Mouse (Mus musculus): ENCODE results near the gene Ace2. TPM values are rescaled to one million over a fixed set of nuclear protein-coding genes. Genes with fewer than 3 reads are reported as not detected.

The Ace2 gene
- polyA plus RNA-seq, 1 experiment from 2014 or later: 0.08 TPM

GRCm38 (mm10) chrX:164113744-164114143 is 25.4 kb upstream of the Ace2 start:
- ATAC-seq (ENCODE audit: low FRiP score, low TSS enrichment): no peak
- H3K9ac ChIP-seq (replicated peaks; ENCODE audit: low read length): no peak overlapping the region
- 92% methylated on average over 6 of the region's 6 CpGs for WGBS

GRCm38 (mm10) chrX:164123942-164124341 is 15.2 kb upstream of the Ace2 start:
- 90% methylated on average over 3 of the region's 3 CpGs for WGBS
- no peaks in the 10 kb centered on the region for H3K27me3 ChIP-seq (ENCODE audit: control insufficient read depth, insufficient read depth, low read length)
- H3K4me3 ChIP-seq (replicated peaks; ENCODE audit: low read depth, low read length): no peak overlapping the region
- no peak overlapping the region for H3K9ac ChIP-seq (replicated peaks; ENCODE audit: low read length)
- no peaks in the 10 kb centered on the region for H3K9me3 ChIP-seq (ENCODE audit: control insufficient read depth, low read length)
- H3K27ac ChIP-seq (replicated peaks; ENCODE audit: low read depth, low read length): no peak overlapping the region
- DNase-seq (no peak), ATAC-seq (ENCODE audit: low FRiP score, low TSS enrichment) (no peak)
- H3K36me3 ChIP-seq (ENCODE audit: control insufficient read depth, insufficient read depth, low read length): no peaks in the 10 kb centered on the region
- no peaks in the 10 kb centered on the region for H3K4me1 ChIP-seq (ENCODE audit: control insufficient read depth, insufficient read depth, low read length)
- H3K4me2 ChIP-seq (ENCODE audit: low read length): no peak overlapping the region

More at GRCm38 (mm10) chrX:164113744-164114143, 25.4 kb upstream of the Ace2 start:
- no peaks in the 10 kb centered on the region for H3K36me3 ChIP-seq (ENCODE audit: control insufficient read depth, insufficient read depth, low read length)
- H3K9me3 ChIP-seq (ENCODE audit: control insufficient read depth, low read length): no peaks in the 10 kb centered on the region
- no peak overlapping the region for H3K27ac ChIP-seq (replicated peaks; ENCODE audit: low read depth, low read length)
- H3K27me3 ChIP-seq (ENCODE audit: control insufficient read depth, insufficient read depth, low read length): no peaks in the 10 kb centered on the region
- DNase-seq: no peak
- H3K4me1 ChIP-seq (ENCODE audit: control insufficient read depth, insufficient read depth, low read length): no peaks in the 10 kb centered on the region
- H3K4me3 ChIP-seq (replicated peaks; ENCODE audit: low read depth, low read length): no peak overlapping the region
- no peak overlapping the region for H3K4me2 ChIP-seq (ENCODE audit: low read length)

GRCm38 (mm10) chrX:164133531-164133930 is 5.6 kb upstream of the Ace2 start:
- Histone ChIP-seq H3K27ac (replicated peaks; ENCODE audit: low read depth, low read length) (no peak overlapping the region), H3K9me3 (ENCODE audit: control insufficient read depth, low read length) (no peaks in the 10 kb centered on the region), H3K4me3 (replicated peaks; ENCODE audit: low read depth, low read length) (no peak overlapping the region), H3K27me3 (ENCODE audit: control insufficient read depth, insufficient read depth, low read length) (no peaks in the 10 kb centered on the region), H3K9ac (replicated peaks; ENCODE audit: low read length) (no peak overlapping the region), H3K4me2 (ENCODE audit: low read length) (no peak overlapping the region), H3K36me3 (ENCODE audit: control insufficient read depth, insufficient read depth, low read length) (no peaks in the 10 kb centered on the region), H3K4me1 (ENCODE audit: control insufficient read depth, insufficient read depth, low read length) (no peaks in the 10 kb centered on the region)
- ATAC-seq (ENCODE audit: low FRiP score, low TSS enrichment) (no peak), DNase-seq (no peak)
- 95% methylated on average over 3 of the region's 3 CpGs for WGBS

DNA sequence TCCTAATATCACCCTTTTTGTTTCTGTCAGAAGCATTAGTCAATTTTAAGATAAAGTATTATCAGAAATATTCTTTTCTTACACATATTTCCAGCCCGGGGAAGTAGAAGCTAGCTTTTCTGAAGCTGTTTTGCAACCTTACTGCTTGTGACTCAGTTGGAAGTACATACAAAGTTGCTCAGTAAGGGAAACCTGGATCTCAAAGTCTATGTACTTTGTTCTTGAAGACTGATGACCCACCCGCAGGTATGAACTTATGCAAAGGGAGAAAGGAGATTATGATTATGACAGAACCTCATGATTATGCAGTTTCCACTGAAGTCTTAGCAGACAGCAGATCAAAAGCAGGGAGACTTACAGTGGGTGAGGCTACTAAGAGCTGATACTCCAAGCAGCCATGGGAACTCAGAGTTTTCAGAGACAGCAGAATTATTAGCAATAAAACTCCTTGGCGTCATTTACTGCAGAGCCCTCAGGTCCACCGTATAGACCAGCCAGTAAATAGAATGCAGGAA is 3.8 kb upstream of the Ace2 start:
- H3K4me3 ChIP-seq (replicated peaks; ENCODE audit: low read depth, low read length): no peak overlapping the region
- no peak overlapping the region for H3K4me2 ChIP-seq (ENCODE audit: low read length)
- DNase-seq: no peak
- H3K9me3 ChIP-seq (ENCODE audit: control insufficient read depth, low read length): no peaks in the 10 kb centered on the region
- H3K36me3 ChIP-seq (ENCODE audit: control insufficient read depth, insufficient read depth, low read length): no peaks in the 10 kb centered on the region
- ATAC-seq (ENCODE audit: low FRiP score, low TSS enrichment): no peak
- 88% methylated on average over 4 of the region's 4 CpGs for WGBS
- no peak overlapping the region for H3K27ac ChIP-seq (replicated peaks; ENCODE audit: low read depth, low read length)
- no peaks in the 10 kb centered on the region for H3K4me1 ChIP-seq (ENCODE audit: control insufficient read depth, insufficient read depth, low read length)
- H3K27me3 ChIP-seq (ENCODE audit: control insufficient read depth, insufficient read depth, low read length): no peaks in the 10 kb centered on the region
- no peak overlapping the region for H3K9ac ChIP-seq (replicated peaks; ENCODE audit: low read length)

DNA sequence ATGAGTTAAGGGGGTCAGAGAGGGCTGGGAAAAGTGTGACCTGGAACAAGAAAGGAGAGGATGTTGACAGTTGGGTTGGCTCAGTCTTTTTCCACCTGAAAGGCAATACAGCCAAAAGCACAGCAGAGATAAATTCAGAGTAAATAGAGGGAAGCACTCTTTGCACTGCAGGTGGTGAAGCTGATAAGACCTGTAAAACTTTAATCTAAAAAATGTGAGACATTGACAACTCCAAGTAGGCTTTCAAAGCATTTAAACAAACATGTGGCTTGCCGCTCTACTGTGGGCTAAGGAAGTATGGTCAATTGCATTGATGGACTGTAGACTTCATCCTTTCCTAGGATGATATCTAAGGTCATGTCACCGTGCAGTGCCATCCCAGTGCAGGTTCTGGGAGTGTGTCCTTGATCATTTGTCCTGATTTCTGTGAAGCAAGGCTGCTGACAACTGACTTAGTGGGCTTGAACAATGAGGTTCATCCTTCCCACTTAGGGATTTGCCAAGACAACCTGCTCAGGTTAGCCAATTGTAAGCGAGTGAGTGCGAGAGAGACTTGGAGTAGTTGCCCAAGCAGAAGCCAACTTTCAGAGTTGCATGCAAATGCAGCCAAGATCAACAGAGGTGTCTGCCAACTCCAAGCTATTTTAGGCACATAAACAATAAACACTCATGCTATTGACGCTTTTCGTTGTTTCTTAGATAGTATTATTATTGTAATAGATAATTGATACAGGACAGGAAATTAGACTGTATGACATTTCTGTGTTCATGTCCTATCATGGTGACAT is 6.5 kb downstream of the Ace2 start:
- 93% methylated on average over 6 of the region's 6 CpGs for WGBS
- Histone ChIP-seq H3K9ac (replicated peaks; ENCODE audit: low read length) (no peak overlapping the region), H3K4me2 (ENCODE audit: low read length) (no peak overlapping the region), H3K36me3 (ENCODE audit: control insufficient read depth, insufficient read depth, low read length) (no peaks in the 10 kb centered on the region), H3K4me3 (replicated peaks; ENCODE audit: low read depth, low read length) (no peak overlapping the region), H3K9me3 (ENCODE audit: control insufficient read depth, low read length) (no peaks in the 10 kb centered on the region), H3K4me1 (ENCODE audit: control insufficient read depth, insufficient read depth, low read length) (no peaks in the 10 kb centered on the region), H3K27me3 (ENCODE audit: control insufficient read depth, insufficient read depth, low read length) (no peaks in the 10 kb centered on the region), H3K27ac (replicated peaks; ENCODE audit: low read depth, low read length) (no peak overlapping the region)
- DNase-seq: no peak
- no peak for ATAC-seq (ENCODE audit: low FRiP score, low TSS enrichment)

DNA sequence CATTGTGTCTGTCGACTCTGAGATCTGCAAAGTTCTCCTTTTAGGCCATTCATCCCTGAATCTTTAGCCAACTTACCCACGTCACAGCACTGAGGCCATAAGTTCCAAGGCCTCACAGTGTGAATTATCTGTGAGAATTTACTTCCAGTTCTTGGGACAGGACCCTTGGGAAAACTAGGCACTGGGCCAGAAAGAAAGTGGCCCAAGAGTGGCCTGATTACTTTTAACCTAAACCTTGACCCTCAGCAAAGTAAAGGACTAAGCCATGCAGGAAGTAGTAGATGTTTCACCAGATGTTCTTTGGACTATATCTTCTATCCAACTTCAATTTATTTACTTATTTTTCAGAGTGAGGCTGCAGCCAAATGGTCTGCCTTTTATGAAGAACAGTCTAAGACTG is 13.6 kb downstream of the Ace2 start:
- WGBS: 73% methylated on average over 2 of the region's 2 CpGs
- H3K27ac ChIP-seq (replicated peaks; ENCODE audit: low read depth, low read length): no peak overlapping the region

DNA sequence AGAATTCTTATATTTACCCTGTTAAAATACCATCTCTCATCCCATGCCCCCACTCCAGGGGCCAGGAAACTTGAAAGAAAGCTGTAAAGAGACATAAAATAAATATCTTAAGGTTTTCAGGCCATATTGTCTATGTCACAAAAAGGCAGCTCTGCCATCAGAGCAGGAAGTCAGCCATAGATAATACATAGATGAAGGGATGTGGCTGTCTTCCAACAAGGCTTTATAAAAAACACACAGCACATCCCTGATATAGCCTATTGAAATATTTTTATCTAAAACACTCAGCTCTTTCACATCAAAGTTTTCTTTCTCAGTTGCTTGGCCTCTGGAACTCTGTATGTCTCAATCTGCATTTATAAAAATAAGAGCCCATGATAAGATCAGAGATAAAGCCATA is 14.5 kb downstream of the Ace2 start:
- no peak overlapping the region for H3K27ac ChIP-seq (replicated peaks; ENCODE audit: low read depth, low read length)
- H3K27me3 ChIP-seq (ENCODE audit: control insufficient read depth, insufficient read depth, low read length): no peaks in the 10 kb centered on the region
- H3K4me1 ChIP-seq (ENCODE audit: control insufficient read depth, insufficient read depth, low read length): no peaks in the 10 kb centered on the region
- no peak overlapping the region for H3K4me2 ChIP-seq (ENCODE audit: low read length)
- DNase-seq (no peak), ATAC-seq (ENCODE audit: low FRiP score, low TSS enrichment) (no peak)
- H3K9ac ChIP-seq (replicated peaks; ENCODE audit: low read length): no peak overlapping the region
- H3K4me3 ChIP-seq (replicated peaks; ENCODE audit: low read depth, low read length): no peak overlapping the region
- H3K36me3 ChIP-seq (ENCODE audit: control insufficient read depth, insufficient read depth, low read length): no peaks in the 10 kb centered on the region
- no peaks in the 10 kb centered on the region for H3K9me3 ChIP-seq (ENCODE audit: control insufficient read depth, low read length)

More for the DNA sequence above, 13.6 kb downstream of the Ace2 start:
- H3K27me3 ChIP-seq (ENCODE audit: control insufficient read depth, insufficient read depth, low read length): no peaks in the 10 kb centered on the region
- H3K4me1 ChIP-seq (ENCODE audit: control insufficient read depth, insufficient read depth, low read length): no peaks in the 10 kb centered on the region
- no peaks in the 10 kb centered on the region for H3K36me3 ChIP-seq (ENCODE audit: control insufficient read depth, insufficient read depth, low read length)
- no peak overlapping the region for H3K4me2 ChIP-seq (ENCODE audit: low read length)
- no peak overlapping the region for H3K9ac ChIP-seq (replicated peaks; ENCODE audit: low read length)
- H3K9me3 ChIP-seq (ENCODE audit: control insufficient read depth, low read length): no peaks in the 10 kb centered on the region
- H3K4me3 ChIP-seq (replicated peaks; ENCODE audit: low read depth, low read length): no peak overlapping the region
- ATAC-seq (ENCODE audit: low FRiP score, low TSS enrichment) (no peak), DNase-seq (no peak)

DNA sequence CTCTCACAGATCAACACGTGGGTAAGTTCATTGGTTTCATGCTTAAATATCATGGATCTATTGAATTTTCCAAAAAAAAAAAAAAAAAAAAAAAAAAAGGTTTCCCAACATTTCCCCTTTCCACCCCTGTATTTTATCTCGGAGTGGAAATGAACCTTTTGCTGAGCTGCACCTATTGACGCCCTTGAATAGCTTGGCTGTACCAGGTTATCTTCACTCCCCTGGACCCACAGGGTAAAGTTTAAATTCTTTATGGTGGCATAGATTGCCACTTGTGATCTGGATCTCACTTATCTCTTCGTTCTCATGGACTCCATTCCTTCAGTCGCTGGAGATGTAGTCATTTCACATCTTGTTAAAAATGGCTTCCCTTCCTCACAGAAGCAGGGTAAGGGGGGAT is 15.5 kb downstream of the Ace2 start:
- DNase-seq (no peak), ATAC-seq (ENCODE audit: low FRiP score, low TSS enrichment) (no peak)
- Histone ChIP-seq H3K4me3 (replicated peaks; ENCODE audit: low read depth, low read length) (no peak overlapping the region), H3K9ac (replicated peaks; ENCODE audit: low read length) (no peak overlapping the region), H3K4me2 (ENCODE audit: low read length) (no peak overlapping the region), H3K36me3 (ENCODE audit: control insufficient read depth, insufficient read depth, low read length) (no peaks in the 10 kb centered on the region), H3K27me3 (ENCODE audit: control insufficient read depth, insufficient read depth, low read length) (no peaks in the 10 kb centered on the region), H3K27ac (replicated peaks; ENCODE audit: low read depth, low read length) (no peak overlapping the region), H3K9me3 (ENCODE audit: control insufficient read depth, low read length) (no peaks in the 10 kb centered on the region), H3K4me1 (ENCODE audit: control insufficient read depth, insufficient read depth, low read length) (no peaks in the 10 kb centered on the region)
- WGBS: 79% methylated on average over 5 of the region's 5 CpGs

DNA sequence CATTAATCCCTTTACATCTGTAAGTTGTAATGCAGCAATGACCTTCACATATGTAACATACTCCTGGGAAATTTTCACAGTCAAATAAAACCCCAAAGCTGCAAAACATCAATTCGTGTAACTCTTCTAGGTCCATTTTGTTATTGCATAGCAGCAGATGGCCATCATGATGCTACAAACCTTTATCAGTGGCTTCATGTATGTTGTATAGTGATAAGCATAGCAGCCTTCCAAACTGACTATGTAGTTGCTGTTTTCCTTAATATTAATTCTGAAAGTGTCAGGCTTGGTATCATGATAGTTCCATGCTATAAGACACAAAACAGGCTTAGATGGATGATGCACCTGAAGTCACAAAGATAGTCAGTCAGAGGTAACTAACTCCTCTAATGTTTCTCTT is 25.5 kb downstream of the Ace2 start:
- H3K4me3 ChIP-seq (replicated peaks; ENCODE audit: low read depth, low read length): no peak overlapping the region
- no peak overlapping the region for H3K4me2 ChIP-seq (ENCODE audit: low read length)
- no peaks in the 10 kb centered on the region for H3K36me3 ChIP-seq (ENCODE audit: control insufficient read depth, insufficient read depth, low read length)
- H3K27me3 ChIP-seq (ENCODE audit: control insufficient read depth, insufficient read depth, low read length): no peaks in the 10 kb centered on the region
- WGBS: 79% methylated on average over 1 of the region's 1 CpGs
- no peaks in the 10 kb centered on the region for H3K9me3 ChIP-seq (ENCODE audit: control insufficient read depth, low read length)
- H3K4me1 ChIP-seq (ENCODE audit: control insufficient read depth, insufficient read depth, low read length): no peaks in the 10 kb centered on the region
- H3K9ac ChIP-seq (replicated peaks; ENCODE audit: low read length): no peak overlapping the region
- DNase-seq (no peak), ATAC-seq (ENCODE audit: low FRiP score, low TSS enrichment) (no peak)
- H3K27ac ChIP-seq (replicated peaks; ENCODE audit: low read depth, low read length): no peak overlapping the region

Measured in midbrain, embryonic 14.5 days (tissue).